Mouse (Mus musculus) kidney, postnatal 36 days (tissue): ENCODE measurements around the gene Siah1b.
A peak's percentile ranks its signal among the peaks of the same experiment; 100 is the strongest.

Experiments used
- DNase-seq, 2 experiments: peaks; one replicate each; pipeline ENCODE4 v3.0.0; 2021 to 2022; ENCODE audit warnings: mixed read lengths in 2 of 2

Gene Siah1b

DNA sequence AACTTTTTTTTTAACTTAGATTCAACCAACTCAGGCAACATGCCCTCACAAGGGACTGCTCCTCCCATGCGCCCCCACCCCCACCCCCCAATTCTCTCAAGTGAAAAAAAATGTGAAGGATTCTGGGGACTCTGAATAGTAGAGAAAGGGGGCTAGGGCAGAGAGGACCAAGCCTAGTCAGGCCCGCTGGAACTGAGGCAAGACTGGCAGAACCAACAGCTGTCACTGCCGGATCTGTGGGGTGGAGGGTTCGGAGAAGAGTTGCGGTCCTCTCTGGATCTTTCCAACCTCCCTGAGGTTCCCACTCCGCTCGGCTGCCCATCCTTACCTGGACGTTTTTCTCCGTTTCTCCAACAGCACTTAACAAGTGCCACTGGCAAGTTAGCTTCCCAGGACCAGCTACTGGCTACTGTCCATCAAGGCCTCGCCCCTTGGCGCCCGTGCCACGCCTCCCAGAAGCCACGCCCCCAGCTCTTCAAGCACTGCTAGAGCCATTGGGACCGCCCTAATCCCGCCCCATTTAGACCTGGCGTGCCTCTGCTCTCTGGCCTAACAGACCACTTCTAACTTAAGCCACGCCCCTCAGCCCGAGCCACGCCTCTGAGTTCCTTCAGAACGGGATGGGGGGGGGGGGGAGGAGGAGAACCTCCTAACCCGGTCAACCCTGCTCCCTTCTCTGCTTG lies 48.5 kb downstream of the Siah1b start, which contains the start of gene Car5b:
TSS of gene Car5b (minus strand) at position 391 of the 683 bp plus-strand sequence.
- DNase-seq: peak; percentile 97 to 98
